Mouse (Mus musculus) midbrain, postnatal 0 days (tissue): ENCODE data around the gene Ifnar2. TPM values are rescaled to one million over a fixed set of nuclear protein-coding genes. Genes with fewer than 3 reads are reported as not detected.
A peak's percentile ranks its signal among the peaks of the same experiment; 100 is the strongest.

Source experiments
- ATAC-seq: fragments of 200-750 bp; cut with Nextera tagmentation; 2 replicates; pipeline ENCODE4 v1.8.0; 2017; ENCODE audit warnings: moderate number of reproducible peaks, mild to moderate bottlenecking, moderate TSS enrichment, moderate library complexity; ENCODE audit not compliant: low FRiP score
- DNase-seq: peaks from one replicate; pipeline ENCODE4 v3.0.0-alpha.2; 2015; ENCODE audit warnings: low spot score
- H3K27ac ChIP-seq: fragments of 300-500 bp; sonication (generic); 2 replicates; pipeline ENCODE4 v1.5.1; 2014; ENCODE audit warnings: low read depth, mild to moderate bottlenecking, low read length, mixed read lengths
- H3K27me3 ChIP-seq: fragments of 300-500 bp; sonication (generic); 2 replicates; pipeline ENCODE4 v1.6.1; 2014; ENCODE audit warnings: low read length, control low read depth, mixed read lengths; ENCODE audit not compliant: insufficient read depth
- H3K36me3 ChIP-seq: fragments of 300-500 bp; sonication (generic); 2 replicates; pipeline ENCODE4 v1.6.1; 2014; ENCODE audit warnings: low read length, control low read depth, mixed read lengths; ENCODE audit not compliant: insufficient read depth
- H3K4me1 ChIP-seq: fragments of 300-500 bp; sonication (generic); 2 replicates; pipeline ENCODE4 v1.6.1; 2014; ENCODE audit warnings: mild to moderate bottlenecking, control low read depth, antibody characterized with exemption, low read length, mixed read lengths; ENCODE audit not compliant: insufficient read depth
- H3K4me2 ChIP-seq: fragments of 300-500 bp; sonication (generic); 2 replicates; pipeline ENCODE4 v1.6.1; 2014; ENCODE audit warnings: low read depth, mild to moderate bottlenecking, low read length, mixed read lengths; ENCODE audit not compliant: poor library complexity, severe bottlenecking
- H3K4me3 ChIP-seq: fragments of 300-500 bp; sonication (generic); 2 replicates; pipeline ENCODE4 v1.5.1; 2014; ENCODE audit warnings: low read depth, mild to moderate bottlenecking, low read length, moderate library complexity
- H3K9ac ChIP-seq: fragments of 300-500 bp; sonication (generic); replicated peaks from 2 replicates; pipeline ENCODE4 v1.6.1; 2014; ENCODE audit warnings: mild to moderate bottlenecking, low read length, moderate library complexity, mixed read lengths; ENCODE audit not compliant: poor library complexity, severe bottlenecking
- H3K9me3 ChIP-seq: fragments of 300-500 bp; sonication (generic); 2 replicates; pipeline ENCODE4 v1.6.1; 2016; ENCODE audit warnings: low read length, control low read depth
- CTCF ChIP-seq: IDR thresholded peaks from 2 replicates; pipeline ENCODE4 v1.5.1; 2016; ENCODE audit warnings: antibody characterized with exemption, mild to moderate bottlenecking
- whole genome bisulfite sequencing: fragments of 180-500 bp; shearing (Covaris S2); extraction: QIAGEN DNeasy Blood & Tissue Kit; methylation state at CpG from one replicate; pipeline ENCODE4 v1.1.7; 2014; 5-methylcytosine and 5-hydroxymethylcytosine counted together
- polyA plus RNA-seq: library from polyadenylated mRNA; unstranded; fragments of >200 nt; fragmentation: Nextera tagmentation; extraction: Ambion mirVana; gene quantifications from 2 replicates; pipeline ENCODE4 v1.2.1, GENCODE M21; 2015
- total RNA-seq: library from RNA; depleted of rRNA; stranded (reverse); fragments of >200 nt; gene quantifications from 2 replicates; pipeline ENCODE4 v1.2.3, GENCODE M21; 2014

Gene Ifnar2
- total and polyA plus RNA-seq, 2 experiments from 2014 or later: 32.2 to 40.1 TPM

GRCm38 (mm10) chr16:91355160-91355559, 17.4 kb upstream of the Ifnar2 start:
- Histone ChIP-seq H3K4me2 (no peak overlapping the region), H3K4me3 (no peak overlapping the region), H3K27me3 (peaks cover 15% of the 10 kb centered on the region), H3K36me3 (no peaks in the 10 kb centered on the region), H3K27ac (no peak overlapping the region), H3K4me1 (no peaks in the 10 kb centered on the region), H3K9me3 (no peaks in the 10 kb centered on the region), H3K9ac (no peak overlapping the region)
- ATAC-seq: no peak
- whole genome bisulfite sequencing: 76% methylated on average over 12 of the region's 12 CpGs
- no peak for TF ChIP-seq CTCF
- DNase-seq: no peak

DNA sequence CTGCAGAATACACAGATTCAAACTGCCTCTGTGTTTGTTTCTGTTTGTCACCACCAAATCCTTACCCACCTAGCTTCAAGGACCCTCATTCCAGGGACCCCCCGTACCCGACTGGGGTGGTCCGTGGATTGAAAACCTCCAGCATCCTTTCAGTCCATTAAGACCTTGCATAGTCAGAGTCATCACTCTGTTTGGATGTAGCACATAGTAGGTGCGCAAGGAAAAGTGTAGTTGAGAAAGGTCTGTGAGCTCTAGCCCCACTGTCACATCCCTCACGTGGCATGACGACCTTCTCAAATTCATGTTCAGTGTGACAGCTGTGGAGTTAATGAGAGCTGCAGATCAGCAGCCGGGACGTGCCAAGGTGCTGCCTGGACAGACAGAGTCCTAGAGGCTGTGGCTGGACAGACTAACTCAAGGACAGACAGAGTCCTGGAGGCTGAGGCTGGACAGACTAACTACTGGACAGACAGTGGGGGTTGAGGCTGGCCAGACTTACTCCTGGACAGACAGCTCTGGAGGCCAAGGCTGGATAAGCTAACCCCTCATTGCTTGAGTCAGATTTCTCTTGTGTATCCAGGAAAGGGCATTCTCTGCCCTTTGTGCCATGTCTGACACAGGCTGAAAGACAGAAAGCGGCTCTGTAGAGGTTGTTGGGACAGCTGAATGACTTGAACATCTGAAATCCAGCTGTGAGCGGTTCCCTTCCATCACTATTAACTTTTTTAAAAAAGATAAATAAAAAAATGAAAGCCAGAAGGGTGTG, 15.6 kb upstream of the Ifnar2 start:
- no peak overlapping the region for H3K4me3 ChIP-seq
- no peak overlapping the region for H3K4me2 ChIP-seq
- H3K9me3 ChIP-seq: no peaks in the 10 kb centered on the region
- ATAC-seq (no peak), DNase-seq (no peak)
- no peak overlapping the region for H3K9ac ChIP-seq
- WGBS: 75% methylated on average over 10 of the region's 10 CpGs
- no peak for TF ChIP-seq CTCF
- H3K36me3 ChIP-seq: no peaks in the 10 kb centered on the region
- peaks cover 15% of the 10 kb centered on the region for H3K27me3 ChIP-seq
- H3K4me1 ChIP-seq: no peaks in the 10 kb centered on the region
- no peak overlapping the region for H3K27ac ChIP-seq

- H3K27ac ChIP-seq: no peak overlapping the region
- no peak overlapping the region for H3K9ac ChIP-seq
- ATAC-seq (no peak), DNase-seq (no peak)
- no peak for TF ChIP-seq CTCF
- no peaks in the 10 kb centered on the region for H3K4me1 ChIP-seq
- H3K27me3 ChIP-seq: peaks cover 15% of the 10 kb centered on the region
- H3K4me2 ChIP-seq: no peak overlapping the region
- no peaks in the 10 kb centered on the region for H3K36me3 ChIP-seq
- 59% methylated on average over 10 of the region's 10 CpGs for WGBS
- no peaks in the 10 kb centered on the region for H3K9me3 ChIP-seq
- no peak overlapping the region for H3K4me3 ChIP-seq
Observed at GRCm38 (mm10) chr16:91357526-91357900, 15.1 kb upstream of the Ifnar2 start.

GRCm38 (mm10) chr16:91358555-91358954, 14.0 kb upstream of the Ifnar2 start:
- Histone ChIP-seq H3K9ac (no peak overlapping the region), H3K9me3 (no peaks in the 10 kb centered on the region), H3K4me1 (no peaks in the 10 kb centered on the region), H3K4me3 (no peak overlapping the region), H3K4me2 (no peak overlapping the region), H3K27ac (no peak overlapping the region), H3K27me3 (peaks cover 15% of the 10 kb centered on the region), H3K36me3 (no peaks in the 10 kb centered on the region)
- peak; percentile 87 for TF ChIP-seq CTCF
- peak; percentile 85 for DNase-seq
- 37% methylated on average over 8 of the region's 8 CpGs for WGBS
- no peak for ATAC-seq

DNA sequence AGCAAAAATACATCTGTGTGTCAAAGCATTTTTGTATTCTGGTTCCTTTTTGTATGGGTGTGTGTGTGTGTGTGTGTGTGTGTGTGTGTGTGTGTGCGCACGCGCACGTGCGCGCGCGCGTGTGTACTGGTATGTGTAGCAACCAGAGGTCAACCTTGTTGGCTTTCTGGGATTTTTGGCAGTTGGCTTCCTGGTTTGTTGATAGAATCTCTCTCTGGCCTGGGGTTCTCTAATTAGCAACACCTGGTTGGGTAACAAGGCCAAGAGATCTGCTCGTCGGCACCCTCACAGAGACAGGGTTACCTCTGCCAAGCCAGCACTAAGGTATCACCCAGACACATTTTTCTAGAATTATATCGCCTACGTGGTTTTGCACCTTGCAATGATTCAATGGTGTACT, 13.1 kb upstream of the Ifnar2 start:
- Histone ChIP-seq H3K36me3 (no peaks in the 10 kb centered on the region), H3K4me3 (no peak overlapping the region), H3K4me2 (no peak overlapping the region), H3K27me3 (peaks cover 10% of the 10 kb centered on the region; the same call in 1 of the 2 replicates), H3K27ac (no peak overlapping the region), H3K9me3 (no peaks in the 10 kb centered on the region), H3K9ac (no peak overlapping the region), H3K4me1 (no peaks in the 10 kb centered on the region)
- WGBS: 96% methylated on average over 13 of the region's 13 CpGs
- no peak for TF ChIP-seq CTCF
- DNase-seq (no peak), ATAC-seq (no peak)

DNA sequence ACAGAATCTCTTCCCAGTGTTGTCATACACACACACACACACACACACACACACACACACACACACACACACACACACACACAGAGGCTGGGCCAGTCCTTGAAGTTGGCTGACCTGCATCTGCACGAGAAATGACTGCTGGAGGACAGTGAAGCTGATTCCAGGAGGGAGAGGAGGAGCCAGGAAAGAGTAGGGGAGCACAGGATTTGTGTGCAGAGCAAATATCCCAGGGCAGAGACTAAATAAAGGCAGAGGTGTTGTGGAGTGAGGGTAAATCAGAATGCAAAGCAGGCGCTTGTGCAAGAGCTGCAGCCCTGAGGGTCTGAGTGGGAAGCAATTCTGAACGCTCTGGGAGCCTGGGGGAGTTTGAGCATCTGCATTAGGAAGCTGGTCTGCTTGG, 12.4 kb upstream of the Ifnar2 start:
- H3K4me2 ChIP-seq: no peak overlapping the region
- no peak overlapping the region for H3K9ac ChIP-seq
- no peaks in the 10 kb centered on the region for H3K4me1 ChIP-seq
- WGBS: 41% methylated on average over 3 of the region's 3 CpGs
- no peak overlapping the region for H3K4me3 ChIP-seq
- peaks cover 9% of the 10 kb centered on the region; the same call in 1 of the 2 replicates for H3K27me3 ChIP-seq
- ATAC-seq (no peak), DNase-seq (no peak)
- H3K36me3 ChIP-seq: no peaks in the 10 kb centered on the region
- no peak overlapping the region for H3K27ac ChIP-seq
- TF ChIP-seq CTCF: no peak
- H3K9me3 ChIP-seq: no peaks in the 10 kb centered on the region
